Mouse (Mus musculus): ENCODE data around the gene Aip. TPM values are rescaled to one million over a fixed set of nuclear protein-coding genes. Genes with fewer than 3 reads are reported as not detected.

Aip gene
- polyA plus RNA-seq, 1 experiment from 2014 or later: 68.4 TPM

DNA sequence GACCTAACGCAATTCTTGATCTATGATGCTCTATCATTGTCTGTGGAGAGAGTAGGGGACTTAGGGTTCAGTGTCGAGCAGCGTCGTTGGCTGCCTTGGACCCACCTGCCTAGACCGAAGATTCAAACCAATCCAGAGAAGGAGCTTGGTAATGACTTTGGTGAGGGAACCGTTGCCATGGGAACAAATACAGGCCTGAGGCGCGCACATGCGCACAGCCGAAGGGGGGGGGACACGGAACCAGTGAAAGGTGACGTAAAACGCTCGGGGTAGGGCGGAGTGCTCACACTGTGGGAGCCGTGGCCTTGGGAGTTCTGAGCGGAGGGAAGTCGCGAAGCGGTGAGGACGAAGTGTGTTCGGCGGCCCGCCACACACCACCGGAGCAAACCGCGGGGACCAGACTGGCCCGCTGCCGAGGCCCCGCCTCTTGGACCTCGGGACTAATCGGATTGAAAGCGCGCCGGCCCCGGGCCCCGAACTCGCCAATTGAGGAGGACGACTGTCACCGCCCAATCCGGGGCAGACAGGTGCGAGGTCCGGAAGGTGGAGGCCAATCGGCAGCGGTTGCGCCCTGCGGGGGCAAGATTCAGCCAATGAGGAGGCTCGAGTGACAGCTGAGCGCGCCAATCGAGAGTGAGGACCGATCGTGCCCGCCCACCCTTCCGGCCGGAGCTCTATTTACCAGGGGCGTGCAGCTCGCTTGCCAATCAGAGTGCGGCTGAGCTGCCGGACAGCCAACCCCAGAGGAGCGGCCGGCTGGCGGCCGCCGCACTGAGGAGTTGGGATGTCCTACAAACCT lies 28.8 kb downstream of the Aip start, which contains the start of gene Cdk2ap2:
Cdk2ap2 (plus strand) TSS at position 541 of the 799 bp plus-strand sequence.
- Histone ChIP-seq H3K27ac (ENCODE audit: low read depth, low read length) (peak within 1 kb of the TSS; percentile 67; the same call in 1 of the 2 replicates), H3K27me3 (ENCODE audit: control insufficient read depth, insufficient read depth, low read length) (peaks cover 22% of the 10 kb centered on the region), H3K4me3 (ENCODE audit: low read depth, low read length) (peak within 1 kb of the TSS; percentile 43), H3K9me3 (ENCODE audit: control insufficient read depth, low read length) (no peaks in the 10 kb centered on the region), H3K4me1 (ENCODE audit: control insufficient read depth, insufficient read depth, low read length) (peaks cover 16% of the 10 kb centered on the region), H3K36me3 (ENCODE audit: control insufficient read depth, insufficient read depth, low read length) (no peaks in the 10 kb centered on the region), H3K9ac (ENCODE audit: low read length) (peak within 1 kb of the TSS; percentile 64), H3K4me2 (ENCODE audit: low read depth) (peak within 1 kb of the TSS; percentile 69)
- DNase-seq (ENCODE audit: low spot score) (peak; percentile 100), ATAC-seq (ENCODE audit: insufficient read depth, low FRiP score, low TSS enrichment) (peak; percentile 94)
- WGBS: under 1% methylated on average over 63 of the region's 65 CpGs

DNA sequence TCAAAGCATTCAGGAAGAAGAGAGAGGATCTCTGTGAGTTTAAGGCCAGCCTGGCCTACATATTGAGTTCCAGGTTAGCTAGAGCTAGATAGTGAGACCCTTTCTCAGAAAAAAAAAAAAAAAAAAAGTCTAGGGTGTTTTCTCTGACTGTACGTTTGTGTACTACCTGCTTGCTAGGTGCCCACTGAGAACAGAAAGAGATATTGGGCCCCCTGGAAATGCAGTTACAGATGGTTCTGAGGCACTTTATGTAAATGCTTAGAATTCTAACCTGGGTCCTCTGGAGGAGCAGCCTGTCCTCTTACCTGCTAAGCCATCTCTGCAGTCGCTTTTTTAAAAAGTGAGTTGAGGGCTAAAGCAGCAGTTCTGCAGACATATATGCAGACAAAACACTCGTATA lies 29.9 kb downstream of the Aip start:
- 66% methylated on average over 3 of the region's 3 CpGs for WGBS
- DNase-seq (ENCODE audit: low spot score) (no peak), ATAC-seq (ENCODE audit: insufficient read depth, low FRiP score, low TSS enrichment) (no peak)
- Histone ChIP-seq H3K4me2 (ENCODE audit: low read depth) (no peak overlapping the region; the same call in 1 of the 2 replicates), H3K27ac (ENCODE audit: low read depth, low read length) (no peak overlapping the region), H3K4me1 (ENCODE audit: control insufficient read depth, insufficient read depth, low read length) (peaks cover 10% of the 10 kb centered on the region), H3K9ac (ENCODE audit: low read length) (no peak overlapping the region), H3K4me3 (ENCODE audit: low read depth, low read length) (no peak overlapping the region), H3K36me3 (ENCODE audit: control insufficient read depth, insufficient read depth, low read length) (no peaks in the 10 kb centered on the region), H3K27me3 (ENCODE audit: control insufficient read depth, insufficient read depth, low read length) (peaks cover 12% of the 10 kb centered on the region), H3K9me3 (ENCODE audit: control insufficient read depth, low read length) (no peaks in the 10 kb centered on the region)

DNA sequence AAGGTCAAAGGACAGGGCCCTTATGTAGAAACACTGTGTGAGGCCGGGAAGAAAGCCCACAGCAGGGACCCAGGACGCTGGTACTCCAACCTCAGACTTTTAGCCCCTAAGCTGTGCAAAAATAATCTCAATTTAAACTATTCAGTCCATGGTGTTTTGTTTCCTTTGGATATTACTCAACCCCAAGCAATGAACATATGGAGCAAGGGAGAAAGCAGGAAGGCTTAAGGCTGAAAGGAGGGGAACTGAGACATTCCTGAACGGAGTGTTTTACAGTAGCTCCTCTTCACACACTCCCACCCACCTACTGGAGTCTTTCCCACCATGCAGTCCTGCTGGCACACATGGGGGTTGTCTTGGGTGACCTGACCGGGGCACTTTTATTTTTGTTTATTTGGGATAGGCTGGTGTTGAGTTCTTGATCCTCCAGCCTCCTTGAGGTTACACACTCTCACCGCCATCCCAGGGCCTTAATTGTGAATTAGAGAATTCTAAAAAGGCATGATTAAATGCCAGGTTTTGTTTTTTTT lies 30.8 kb downstream of the Aip start:
- H3K27me3 ChIP-seq (ENCODE audit: control insufficient read depth, insufficient read depth, low read length): peaks cover 3% of the 10 kb centered on the region
- H3K27ac ChIP-seq (ENCODE audit: low read depth, low read length): no peak overlapping the region
- peaks cover 10% of the 10 kb centered on the region for H3K4me1 ChIP-seq (ENCODE audit: control insufficient read depth, insufficient read depth, low read length)
- WGBS: 83% methylated on average over 5 of the region's 5 CpGs
- H3K4me3 ChIP-seq (ENCODE audit: low read depth, low read length): no peak overlapping the region
- H3K9ac ChIP-seq (ENCODE audit: low read length): no peak overlapping the region
- H3K36me3 ChIP-seq (ENCODE audit: control insufficient read depth, insufficient read depth, low read length): no peaks in the 10 kb centered on the region
- H3K9me3 ChIP-seq (ENCODE audit: control insufficient read depth, low read length): no peaks in the 10 kb centered on the region
- H3K4me2 ChIP-seq (ENCODE audit: low read depth): no peak overlapping the region
- ATAC-seq (ENCODE audit: insufficient read depth, low FRiP score, low TSS enrichment): no peak
- DNase-seq (ENCODE audit: low spot score): no peak

DNA sequence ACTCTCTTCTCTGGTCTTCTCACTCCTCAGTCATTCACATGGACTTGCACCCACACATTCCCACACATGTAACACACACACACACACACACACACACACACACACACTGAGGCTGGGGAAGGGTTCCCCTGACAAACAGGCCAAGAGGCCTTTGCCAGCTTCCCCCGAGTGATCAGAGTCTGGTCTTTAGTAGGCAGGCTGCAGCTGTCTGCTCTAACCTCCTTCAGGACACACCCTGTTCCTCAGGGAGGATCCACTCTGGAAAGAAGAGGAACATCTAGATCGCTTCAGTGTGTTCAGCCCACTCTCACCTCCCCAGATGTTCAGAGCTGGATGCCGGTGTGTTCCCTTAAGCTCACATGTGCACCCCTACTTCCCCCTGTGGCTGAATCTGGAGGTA lies 31.3 kb downstream of the Aip start:
- Histone ChIP-seq H3K4me1 (ENCODE audit: control insufficient read depth, insufficient read depth, low read length) (peaks cover 8% of the 10 kb centered on the region), H3K4me3 (ENCODE audit: low read depth, low read length) (no peak overlapping the region), H3K27ac (ENCODE audit: low read depth, low read length) (no peak overlapping the region), H3K9me3 (ENCODE audit: control insufficient read depth, low read length) (no peaks in the 10 kb centered on the region), H3K4me2 (ENCODE audit: low read depth) (no peak overlapping the region), H3K9ac (ENCODE audit: low read length) (no peak overlapping the region), H3K27me3 (ENCODE audit: control insufficient read depth, insufficient read depth, low read length) (no peaks in the 10 kb centered on the region), H3K36me3 (ENCODE audit: control insufficient read depth, insufficient read depth, low read length) (no peaks in the 10 kb centered on the region)
- ATAC-seq (ENCODE audit: insufficient read depth, low FRiP score, low TSS enrichment) (no peak), DNase-seq (ENCODE audit: low spot score) (no peak)
- 77% methylated on average over 3 of the region's 3 CpGs for WGBS

DNA sequence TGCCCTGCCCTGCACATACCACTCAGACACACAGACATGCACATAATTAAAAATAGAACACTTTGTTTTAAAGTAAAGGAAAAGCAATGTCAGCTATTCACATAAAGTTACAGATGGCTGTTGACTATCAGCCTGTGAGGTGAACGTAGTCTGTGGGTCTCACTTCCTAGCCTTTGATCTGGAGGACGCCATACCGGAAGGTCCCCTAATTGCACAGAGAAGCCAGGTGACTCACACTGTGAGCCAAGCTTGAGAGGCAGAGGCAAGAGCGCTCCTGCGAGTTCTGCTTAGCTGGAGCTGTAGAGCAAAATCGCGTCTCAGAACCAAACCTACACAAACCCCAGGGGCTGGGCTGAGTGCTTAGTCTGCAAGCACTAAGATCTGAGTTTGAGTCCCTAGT lies 31.9 kb downstream of the Aip start:
- ATAC-seq (ENCODE audit: insufficient read depth, low FRiP score, low TSS enrichment) (no peak), DNase-seq (ENCODE audit: low spot score) (no peak)
- Histone ChIP-seq H3K4me1 (ENCODE audit: control insufficient read depth, insufficient read depth, low read length) (peaks cover 7% of the 10 kb centered on the region), H3K4me2 (ENCODE audit: low read depth) (no peak overlapping the region), H3K36me3 (ENCODE audit: control insufficient read depth, insufficient read depth, low read length) (no peaks in the 10 kb centered on the region), H3K9ac (ENCODE audit: low read length) (no peak overlapping the region), H3K9me3 (ENCODE audit: control insufficient read depth, low read length) (no peaks in the 10 kb centered on the region), H3K27me3 (ENCODE audit: control insufficient read depth, insufficient read depth, low read length) (no peaks in the 10 kb centered on the region), H3K27ac (ENCODE audit: low read depth, low read length) (no peak overlapping the region), H3K4me3 (ENCODE audit: low read depth, low read length) (no peak overlapping the region)
- 86% methylated on average over 7 of the region's 7 CpGs for WGBS

DNA sequence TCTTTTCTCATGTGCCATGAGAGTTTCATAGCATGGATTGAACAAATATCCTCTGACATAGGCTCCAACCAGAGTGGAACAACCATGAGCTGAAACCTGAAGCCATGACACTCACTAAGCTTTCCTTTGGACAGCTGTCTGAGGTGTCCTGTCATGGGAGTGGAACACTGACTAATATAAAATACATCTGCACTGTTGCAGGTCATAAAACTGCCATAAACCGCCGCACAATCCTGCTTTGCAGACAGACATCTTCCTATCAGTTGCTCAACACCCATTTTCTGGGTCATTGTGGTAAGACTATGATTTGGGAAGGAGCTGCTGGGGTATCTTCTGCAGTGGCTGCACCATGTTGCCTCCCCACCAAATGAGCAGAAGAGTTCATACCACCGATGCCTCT lies 32.9 kb downstream of the Aip start:
- Histone ChIP-seq H3K36me3 (ENCODE audit: control insufficient read depth, insufficient read depth, low read length) (no peaks in the 10 kb centered on the region), H3K9me3 (ENCODE audit: control insufficient read depth, low read length) (no peaks in the 10 kb centered on the region), H3K4me2 (ENCODE audit: low read depth) (no peak overlapping the region), H3K9ac (ENCODE audit: low read length) (no peak overlapping the region), H3K4me3 (ENCODE audit: low read depth, low read length) (no peak overlapping the region), H3K27me3 (ENCODE audit: control insufficient read depth, insufficient read depth, low read length) (no peaks in the 10 kb centered on the region), H3K4me1 (ENCODE audit: control insufficient read depth, insufficient read depth, low read length) (peaks cover 4% of the 10 kb centered on the region), H3K27ac (ENCODE audit: low read depth, low read length) (no peak overlapping the region)
- ATAC-seq (ENCODE audit: insufficient read depth, low FRiP score, low TSS enrichment) (no peak), DNase-seq (ENCODE audit: low spot score) (no peak)
- WGBS: 75% methylated on average over 3 of the region's 3 CpGs

DNA sequence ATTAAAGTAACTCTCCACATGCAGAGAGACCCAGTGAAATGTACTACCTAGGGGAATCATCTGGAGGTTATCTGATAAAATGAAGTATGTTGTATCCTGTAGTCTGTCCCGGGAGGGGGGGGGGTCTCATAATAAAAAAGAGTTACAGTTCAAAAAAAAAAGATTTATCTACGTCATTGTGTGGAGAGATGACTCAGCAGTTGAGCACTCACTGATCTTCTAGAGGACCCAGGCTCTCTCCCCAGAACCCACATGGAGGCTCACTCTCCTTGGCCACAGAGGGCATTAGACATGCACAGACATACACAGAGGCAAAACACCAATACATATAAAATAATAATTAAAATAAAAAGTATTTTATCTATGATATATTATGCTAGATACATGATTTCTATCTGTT lies 34.3 kb downstream of the Aip start:
- Histone ChIP-seq H3K9me3 (ENCODE audit: control insufficient read depth, low read length) (no peaks in the 10 kb centered on the region), H3K4me3 (ENCODE audit: low read depth, low read length) (no peak overlapping the region), H3K27ac (ENCODE audit: low read depth, low read length) (no peak overlapping the region), H3K9ac (ENCODE audit: low read length) (no peak overlapping the region), H3K27me3 (ENCODE audit: control insufficient read depth, insufficient read depth, low read length) (no peaks in the 10 kb centered on the region), H3K4me1 (ENCODE audit: control insufficient read depth, insufficient read depth, low read length) (no peaks in the 10 kb centered on the region; the same call in 1 of the 2 replicates), H3K36me3 (ENCODE audit: control insufficient read depth, insufficient read depth, low read length) (no peaks in the 10 kb centered on the region), H3K4me2 (ENCODE audit: low read depth) (no peak overlapping the region)
- DNase-seq (ENCODE audit: low spot score) (no peak), ATAC-seq (ENCODE audit: insufficient read depth, low FRiP score, low TSS enrichment) (no peak)
- 68% methylated on average over 2 of the region's 2 CpGs for WGBS

DNA sequence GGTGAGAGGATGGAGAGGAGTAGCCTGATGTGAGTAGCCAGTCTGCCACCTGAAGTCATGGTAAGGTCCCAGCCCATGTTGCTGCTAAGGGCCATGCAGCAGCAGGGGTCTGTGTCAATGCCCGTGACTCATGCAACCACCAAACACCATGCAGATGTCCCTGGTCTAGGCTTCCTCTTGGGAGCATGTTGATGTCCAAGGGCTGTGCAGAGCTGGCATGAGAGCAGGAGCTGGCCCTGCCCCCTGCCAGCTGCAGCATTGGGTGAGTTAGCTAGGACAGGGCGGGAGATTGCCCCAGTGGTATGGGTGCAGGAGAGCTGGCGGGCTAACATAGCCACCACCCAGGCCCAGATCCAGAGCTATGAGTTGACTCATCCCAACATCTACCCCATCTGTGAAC lies 35.2 kb downstream of the Aip start:
- no peak overlapping the region for H3K4me3 ChIP-seq (ENCODE audit: low read depth, low read length)
- H3K4me1 ChIP-seq (ENCODE audit: control insufficient read depth, insufficient read depth, low read length): no peaks in the 10 kb centered on the region
- 81% methylated on average over 3 of the region's 3 CpGs for WGBS
- ATAC-seq (ENCODE audit: insufficient read depth, low FRiP score, low TSS enrichment) (no peak), DNase-seq (ENCODE audit: low spot score) (no peak)
- no peaks in the 10 kb centered on the region for H3K27me3 ChIP-seq (ENCODE audit: control insufficient read depth, insufficient read depth, low read length)
- no peak overlapping the region for H3K27ac ChIP-seq (ENCODE audit: low read depth, low read length)
- no peak overlapping the region for H3K4me2 ChIP-seq (ENCODE audit: low read depth)
- H3K9ac ChIP-seq (ENCODE audit: low read length): no peak overlapping the region
- H3K9me3 ChIP-seq (ENCODE audit: control insufficient read depth, low read length): no peaks in the 10 kb centered on the region
- H3K36me3 ChIP-seq (ENCODE audit: control insufficient read depth, insufficient read depth, low read length): no peaks in the 10 kb centered on the region

DNA sequence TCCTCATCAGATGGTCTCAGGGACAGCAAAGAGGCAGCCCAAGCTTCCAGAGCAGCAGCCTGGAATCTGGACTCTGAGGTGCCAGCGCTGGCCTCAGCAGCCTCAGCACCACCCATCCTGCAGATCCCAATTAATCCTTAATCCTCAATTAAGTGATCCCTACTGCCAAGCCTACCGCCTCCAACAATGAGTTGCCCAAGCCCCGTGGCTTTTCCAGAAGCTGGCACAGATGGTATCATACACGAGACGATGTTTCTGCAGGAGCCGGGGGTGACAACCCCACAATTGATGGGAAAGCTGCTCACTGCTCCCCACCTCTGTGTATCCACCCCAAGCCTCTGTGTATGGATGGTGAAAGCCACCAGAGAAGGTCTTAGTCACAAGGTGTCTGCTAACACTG lies 36.5 kb downstream of the Aip start:
- Histone ChIP-seq H3K36me3 (ENCODE audit: control insufficient read depth, insufficient read depth, low read length) (no peaks in the 10 kb centered on the region), H3K4me1 (ENCODE audit: control insufficient read depth, insufficient read depth, low read length) (no peaks in the 10 kb centered on the region), H3K27me3 (ENCODE audit: control insufficient read depth, insufficient read depth, low read length) (no peaks in the 10 kb centered on the region), H3K27ac (ENCODE audit: low read depth, low read length) (no peak overlapping the region), H3K4me3 (ENCODE audit: low read depth, low read length) (no peak overlapping the region), H3K9me3 (ENCODE audit: control insufficient read depth, low read length) (no peaks in the 10 kb centered on the region), H3K4me2 (ENCODE audit: low read depth) (no peak overlapping the region), H3K9ac (ENCODE audit: low read length) (no peak overlapping the region)
- ATAC-seq (ENCODE audit: insufficient read depth, low FRiP score, low TSS enrichment) (no peak), DNase-seq (ENCODE audit: low spot score) (no peak)
- WGBS: 82% methylated on average over 6 of the region's 6 CpGs

Data from neural tube, embryonic 11.5 days (tissue).